Mouse (Mus musculus) heart, embryonic 16.5 days (tissue): ENCODE measurements at regions not wholly inside any gene's neighbourhood (a gene's known extent, or its start where the extent isn't known, plus 50 kb on each side); places are given as distances from the start of the nearest gene placed in this dataset.

Source experiments
- ATAC-seq: fragments of 200-750 bp; cut with Nextera tagmentation; replicated peaks from 2 replicates; pipeline ENCODE4 v1.8.0; 2017; ENCODE audit warnings: moderate number of reproducible peaks; ENCODE audit not compliant: insufficient read depth, low FRiP score; ENCODE audit errors: extremely low read depth
- H3K27ac ChIP-seq: fragments of 300-500 bp; sonication (generic); 2 replicates; pipeline ENCODE4 v1.5.1; 2014; ENCODE audit warnings: mild to moderate bottlenecking, low read length, control low read depth, moderate library complexity
- H3K27me3 ChIP-seq: fragments of 300-500 bp; sonication (generic); 2 replicates; pipeline ENCODE4 v1.6.1; 2014; ENCODE audit warnings: low read length, mixed read lengths; ENCODE audit not compliant: control insufficient read depth, insufficient read depth
- H3K36me3 ChIP-seq: fragments of 300-500 bp; sonication (generic); 2 replicates; pipeline ENCODE4 v1.6.1; 2014; ENCODE audit not compliant: control insufficient read depth, insufficient read depth
- H3K4me1 ChIP-seq: fragments of 300-500 bp; sonication (generic); 2 replicates; pipeline ENCODE4 v1.6.1; 2014; ENCODE audit warnings: low read length, mixed read lengths; ENCODE audit not compliant: control insufficient read depth, insufficient read depth
- H3K4me2 ChIP-seq: fragments of 300-500 bp; sonication (generic); 2 replicates; pipeline ENCODE4 v1.6.1; 2014; ENCODE audit warnings: low read depth, mild to moderate bottlenecking, control low read depth, low read length
- H3K4me3 ChIP-seq: fragments of 300-500 bp; sonication (generic); 2 replicates; pipeline ENCODE4 v1.5.1; 2014; ENCODE audit warnings: mild to moderate bottlenecking, control low read depth, low read length
- H3K9ac ChIP-seq: fragments of 300-500 bp; sonication (generic); 2 replicates; pipeline ENCODE4 v1.6.1; 2014; ENCODE audit warnings: low read length, control low read depth
- H3K9me3 ChIP-seq: fragments of 300-500 bp; sonication (generic); replicated peaks from 2 replicates; pipeline ENCODE4 v1.6.1; 2016; ENCODE audit warnings: low read length; ENCODE audit not compliant: control insufficient read depth
- WGBS: fragments of 180-500 bp; shearing (Covaris S2); extraction: QIAGEN DNeasy Blood & Tissue Kit; methylation state at CpG from one replicate; pipeline ENCODE4 v1.1.7; 2014; 5-methylcytosine and 5-hydroxymethylcytosine counted together

GRCm38 (mm10) chr1:185049980-185050379, 50.6 kb upstream of the Mark1 start:
- Histone ChIP-seq H3K36me3 (no peaks in the 10 kb centered on the region), H3K9me3 (no peaks in the 10 kb centered on the region), H3K9ac (no peak overlapping the region), H3K4me2 (no peak overlapping the region), H3K27me3 (no peaks in the 10 kb centered on the region), H3K27ac (no peak overlapping the region), H3K4me1 (peaks cover 10% of the 10 kb centered on the region), H3K4me3 (no peak overlapping the region)
- 86% methylated on average over 2 of the region's 2 CpGs for WGBS
- no peak for ATAC-seq
